Mouse (Mus musculus) small intestine, adult 2 months (tissue): ENCODE data around the gene Mapk6.

Source experiments
- CTCF ChIP-seq: fragments of 200-500 bp; IDR thresholded peaks from 2 replicates; pipeline ENCODE4 v1.5.1; 2012; ENCODE audit warnings: low read depth, mild to moderate bottlenecking, control low read depth, inconsistent platforms, low read length, moderate library complexity, mixed read lengths; ENCODE audit not compliant: insufficient replicate concordance, insufficient read length; ENCODE audit errors: extremely low read depth
- POLR2A ChIP-seq: fragments of 200-500 bp; IDR thresholded peaks from 2 replicates; pipeline ENCODE4 v1.6.1; 2012; ENCODE audit warnings: low read depth, mild to moderate bottlenecking, control low read depth, inconsistent platforms, low read length, moderate library complexity

- TF ChIP-seq POLR2A (no peak), CTCF (no peak)
These were observed 1.5 kb downstream of the Mapk6 start for GRCm38 (mm10) chr9:75408204-75408826.
